Mouse (Mus musculus) kidney, embryonic 16.5 days (tissue): Measurements from ENCODE around the gene Rhox4b. TPM values are rescaled to one million over a fixed set of nuclear protein-coding genes. Genes with fewer than 3 reads are reported as not detected.
"Not testable (repeated sequence)": the region's sequence is repeated elsewhere in the genome, so short reads cannot be mapped to it uniquely, and the experiment has no call there.

Experiments
- ATAC-seq: fragments of 200-750 bp; cut with Nextera tagmentation; 2 replicates; pipeline ENCODE4 v1.8.0; 2017; ENCODE audit warnings: moderate TSS enrichment; ENCODE audit not compliant: low FRiP score, low TSS enrichment
- H3K27ac ChIP-seq: fragments of 300-500 bp; sonication (generic); 2 replicates; pipeline ENCODE4 v1.5.1; 2014; ENCODE audit warnings: low read length
- H3K27me3 ChIP-seq: fragments of 300-500 bp; sonication (generic); 2 replicates; pipeline ENCODE4 v1.6.1; 2014; ENCODE audit warnings: low read length, control low read depth, mixed read lengths; ENCODE audit not compliant: insufficient read depth
- H3K36me3 ChIP-seq: fragments of 300-500 bp; sonication (generic); 2 replicates; pipeline ENCODE4 v1.6.1; 2014; ENCODE audit warnings: low read length, control low read depth, mixed read lengths; ENCODE audit not compliant: insufficient read depth
- H3K4me1 ChIP-seq: fragments of 300-500 bp; sonication (generic); 2 replicates; pipeline ENCODE4 v1.6.1; 2014; ENCODE audit warnings: low read length, control low read depth, mixed read lengths; ENCODE audit not compliant: insufficient read depth
- H3K4me2 ChIP-seq: fragments of 300-500 bp; sonication (generic); replicated peaks from 2 replicates; pipeline ENCODE4 v1.6.1; 2014; ENCODE audit warnings: low read depth, low read length
- H3K4me3 ChIP-seq: fragments of 300-500 bp; sonication (generic); 2 replicates; pipeline ENCODE4 v1.5.1; 2014; ENCODE audit warnings: mild to moderate bottlenecking, low read length
- H3K9ac ChIP-seq: fragments of 300-500 bp; sonication (generic); replicated peaks from 2 replicates; pipeline ENCODE4 v1.6.1; 2014; ENCODE audit warnings: low read length
- H3K9me3 ChIP-seq: fragments of 300-500 bp; sonication (generic); 2 replicates; pipeline ENCODE4 v1.6.1; 2016; ENCODE audit warnings: low read length, control low read depth
- WGBS: fragments of 180-500 bp; shearing (Covaris S2); extraction: QIAGEN DNeasy Blood & Tissue Kit; methylation state at CpG from one replicate; pipeline ENCODE4 v1.1.7; 2014; 5-methylcytosine and 5-hydroxymethylcytosine counted together
- polyA plus RNA-seq: library from polyadenylated mRNA; unstranded; fragments of >200 nt; fragmentation: Nextera tagmentation; extraction: Ambion mirVana; gene quantifications from 2 replicates; pipeline ENCODE4 v1.2.1, GENCODE M21; 2015

The Rhox4b gene
- not detected in 2 replicates for polyA plus RNA-seq

GRCm38 (mm10) chrX:37432194-37432593 lies at the start of gene Rhox4b:
Gene Rhox4b (plus strand): TSS chrX:37432494.
- 87% methylated on average over 14 of the region's 15 CpGs for WGBS
- not testable (repeated sequence) for H3K27ac ChIP-seq

GRCm38 (mm10) chrX:37390548-37390947 lies 41.7 kb upstream of the Rhox4b start, which contains the start of gene Rhox4a2:
Gene Rhox4a2 (plus strand): TSS chrX:37390848.
- H3K27me3 ChIP-seq, ATAC-seq: not testable (repeated sequence)
- 95% methylated on average over 8 of the region's 16 CpGs for WGBS

More at GRCm38 (mm10) chrX:37432194-37432593, at the start of gene Rhox4b:
- H3K27me3 ChIP-seq, H3K9me3 ChIP-seq, H3K9ac ChIP-seq, H3K4me3 ChIP-seq, ATAC-seq, H3K4me1 ChIP-seq, H3K4me2 ChIP-seq, H3K36me3 ChIP-seq: not testable (repeated sequence)

GRCm38 (mm10) chrX:37411767-37412166 lies 20.5 kb upstream of the Rhox4b start, which contains the start of gene Rhox2b:
Gene Rhox2b (plus strand): TSS chrX:37412067.
- H3K4me2 ChIP-seq, result not testable (repeated sequence)

More at GRCm38 (mm10) chrX:37390548-37390947, 41.7 kb upstream of the Rhox4b start, which contains the start of gene Rhox4a2:
- not testable (repeated sequence) for H3K9me3 ChIP-seq, H3K27ac ChIP-seq, H3K4me1 ChIP-seq, H3K9ac ChIP-seq, H3K36me3 ChIP-seq, H3K4me3 ChIP-seq, H3K4me2 ChIP-seq

GRCm38 (mm10) chrX:37453380-37453779 lies 21.1 kb downstream of the Rhox4b start, which contains the start of gene Rhox2c:
Gene Rhox2c (plus strand): TSS chrX:37453680.
- not testable (repeated sequence) for H3K4me2 ChIP-seq, ATAC-seq, H3K27me3 ChIP-seq, H3K36me3 ChIP-seq, H3K4me1 ChIP-seq, H3K27ac ChIP-seq, H3K4me3 ChIP-seq, H3K9ac ChIP-seq, H3K9me3 ChIP-seq
- 98% methylated on average over 7 of the region's 10 CpGs for WGBS

More at GRCm38 (mm10) chrX:37411767-37412166, 20.5 kb upstream of the Rhox4b start, which contains the start of gene Rhox2b:
- not testable (repeated sequence) for H3K9me3 ChIP-seq, H3K4me3 ChIP-seq, H3K4me1 ChIP-seq, H3K9ac ChIP-seq, H3K36me3 ChIP-seq, H3K27me3 ChIP-seq, ATAC-seq, H3K27ac ChIP-seq
- no CpG with 5 or more reads among the region's 9 CpGs for WGBS

- not testable (repeated sequence) for H3K9me3 ChIP-seq, H3K27ac ChIP-seq, H3K4me3 ChIP-seq, H3K27me3 ChIP-seq, H3K36me3 ChIP-seq, H3K4me2 ChIP-seq, ATAC-seq, H3K4me1 ChIP-seq, H3K9ac ChIP-seq
- 83% methylated on average over 3 of the region's 4 CpGs for WGBS
Observed at GRCm38 (mm10) chrX:37458285-37458684, 26.0 kb downstream of the Rhox4b start, which contains the start of gene Rhox3c. Gene Rhox3c (plus strand): TSS chrX:37458585.

GRCm38 (mm10) chrX:37480037-37480436 lies 47.7 kb downstream of the Rhox4b start, which contains the start of gene Rhox4c:
Gene Rhox4c (plus strand): TSS chrX:37480337.
- not testable (repeated sequence) for ATAC-seq, H3K36me3 ChIP-seq
- 95% methylated on average over 14 of the region's 14 CpGs for WGBS

More at GRCm38 (mm10) chrX:37480037-37480436, 47.7 kb downstream of the Rhox4b start, which contains the start of gene Rhox4c:
- H3K9me3 ChIP-seq, H3K4me2 ChIP-seq, H3K4me1 ChIP-seq, H3K27ac ChIP-seq, H3K9ac ChIP-seq, H3K27me3 ChIP-seq, H3K4me3 ChIP-seq: not testable (repeated sequence)

Other genes with a start within 250 kb of the Rhox4b start
- 432 and 458 TPM in 2 replicates for gene Ndufa1, start 241.3 kb upstream of the Rhox4b start, polyA plus RNA-seq
- gene Rnf113a1, start 241.2 kb upstream of the Rhox4b start, polyA plus RNA-seq, result 7.9 and 9.8 TPM in 2 replicates
- gene Gm9, start 221.5 kb upstream of the Rhox4b start, polyA plus RNA-seq, result not detected in 2 replicates
- gene Rhox1, start 210.2 kb upstream of the Rhox4b start, polyA plus RNA-seq, result not detected in 2 replicates
- gene Rhox2a, start 187.5 kb upstream of the Rhox4b start, polyA plus RNA-seq, result not detected in 2 replicates
- not detected in 2 replicates for gene Rhox3a, start 182.6 kb upstream of the Rhox4b start, polyA plus RNA-seq
- not detected in 2 replicates for gene Rhox4a, start 167.2 kb upstream of the Rhox4b start, polyA plus RNA-seq
- gene Rhox3a2, start 52.5 kb upstream of the Rhox4b start, polyA plus RNA-seq, result not detected in 2 replicates
- gene Rhox4a2, start 41.6 kb upstream of the Rhox4b start, polyA plus RNA-seq, result not detected in 2 replicates
- gene Rhox2b, start 20.4 kb upstream of the Rhox4b start, polyA plus RNA-seq, result not detected in 2 replicates
- gene Rhox2c, start 21.2 kb downstream of the Rhox4b start, polyA plus RNA-seq, result not detected in 2 replicates
- not detected in 2 replicates for gene Rhox3c, start 26.1 kb downstream of the Rhox4b start, polyA plus RNA-seq
- gene Rhox4c, start 47.8 kb downstream of the Rhox4b start, polyA plus RNA-seq, result not detected in 2 replicates
- not detected in 2 replicates for gene Rhox2d, start 60.9 kb downstream of the Rhox4b start, polyA plus RNA-seq
- gene Rhox4d, start 81.9 kb downstream of the Rhox4b start, polyA plus RNA-seq, result not detected in 2 replicates
- gene Rhox2e, start 98.0 kb downstream of the Rhox4b start, polyA plus RNA-seq, result not detected in 2 replicates
- gene Rhox3e, start 109.5 kb downstream of the Rhox4b start, polyA plus RNA-seq, result not detected in 2 replicates
- not detected in 2 replicates for gene Rhox4e, start 124.9 kb downstream of the Rhox4b start, polyA plus RNA-seq
- not detected in 2 replicates for gene Rhox2f, start 138.9 kb downstream of the Rhox4b start, polyA plus RNA-seq
- not detected in 2 replicates for gene Rhox3f, start 148.5 kb downstream of the Rhox4b start, polyA plus RNA-seq
- gene Rhox4f, start 175.2 kb downstream of the Rhox4b start, polyA plus RNA-seq, result not detected in 2 replicates
- not detected in 2 replicates for gene Rhox3g, start 196.1 kb downstream of the Rhox4b start, polyA plus RNA-seq
- gene Rhox2g, start 211.0 kb downstream of the Rhox4b start, polyA plus RNA-seq, result not detected in 2 replicates
- not detected in 2 replicates for gene Rhox4g, start 218.8 kb downstream of the Rhox4b start, polyA plus RNA-seq
- gene Rhox3h, start 236.3 kb downstream of the Rhox4b start, polyA plus RNA-seq, result not detected in 2 replicates
- not detected in 2 replicates for gene Rhox2h, start 240.8 kb downstream of the Rhox4b start, polyA plus RNA-seq